Mouse (Mus musculus) hindbrain, embryonic 14.5 days (tissue): ENCODE measurements at regions not wholly inside any gene's neighbourhood (a gene's known extent, or its start where the extent isn't known, plus 50 kb on each side); places are given as distances from the start of the nearest gene placed in this dataset.
"Not testable (repeated sequence)": the region's sequence is repeated elsewhere in the genome, so short reads cannot be mapped to it uniquely, and the experiment has no call there.

Source experiments
- ATAC-seq: fragments of 200-750 bp; cut with Nextera tagmentation; 2 replicates; pipeline ENCODE4 v1.8.0; 2017; ENCODE audit warnings: moderate number of reproducible peaks, mild to moderate bottlenecking, moderate TSS enrichment, moderate library complexity; ENCODE audit not compliant: low FRiP score
- DNase-seq: peaks from one replicate; pipeline ENCODE4 v3.0.0-alpha.2; 2015; ENCODE audit warnings: low spot score
- H3K27ac ChIP-seq: fragments of 300-500 bp; sonication (generic); 2 replicates; pipeline ENCODE4 v1.5.1; 2014; ENCODE audit warnings: mild to moderate bottlenecking, moderate library complexity
- H3K27me3 ChIP-seq: fragments of 300-500 bp; sonication (generic); 2 replicates; pipeline ENCODE4 v1.6.1; 2014; ENCODE audit warnings: mild to moderate bottlenecking, low read length, mixed read lengths; ENCODE audit not compliant: control insufficient read depth, insufficient read depth
- H3K36me3 ChIP-seq: fragments of 300-500 bp; sonication (generic); replicated peaks from 2 replicates; pipeline ENCODE4 v1.6.1; 2014; ENCODE audit not compliant: control insufficient read depth, insufficient read depth
- H3K4me1 ChIP-seq: fragments of 300-500 bp; sonication (generic); replicated peaks from 2 replicates; pipeline ENCODE4 v1.6.1; 2014; ENCODE audit warnings: antibody characterized with exemption, low read length, mixed read lengths; ENCODE audit not compliant: control insufficient read depth, insufficient read depth
- H3K4me2 ChIP-seq: fragments of 300-500 bp; sonication (generic); replicated peaks from 2 replicates; pipeline ENCODE4 v1.6.1; 2014; ENCODE audit warnings: mild to moderate bottlenecking, moderate library complexity
- H3K4me3 ChIP-seq: fragments of 300-500 bp; sonication (generic); replicated peaks from 2 replicates; pipeline ENCODE4 v1.5.1; 2014; ENCODE audit warnings: mild to moderate bottlenecking, low read length
- H3K9ac ChIP-seq: fragments of 300-500 bp; sonication (generic); 2 replicates; pipeline ENCODE4 v1.6.1; 2014
- H3K9me3 ChIP-seq: fragments of 300-500 bp; sonication (generic); 2 replicates; pipeline ENCODE4 v1.6.1; 2016; ENCODE audit warnings: low read length; ENCODE audit not compliant: control insufficient read depth
- WGBS: fragments of 180-500 bp; shearing (Covaris S2); extraction: QIAGEN DNeasy Blood & Tissue Kit; methylation state at CpG from one replicate; pipeline ENCODE4 v1.1.7; 2014; 5-methylcytosine and 5-hydroxymethylcytosine counted together

DNA sequence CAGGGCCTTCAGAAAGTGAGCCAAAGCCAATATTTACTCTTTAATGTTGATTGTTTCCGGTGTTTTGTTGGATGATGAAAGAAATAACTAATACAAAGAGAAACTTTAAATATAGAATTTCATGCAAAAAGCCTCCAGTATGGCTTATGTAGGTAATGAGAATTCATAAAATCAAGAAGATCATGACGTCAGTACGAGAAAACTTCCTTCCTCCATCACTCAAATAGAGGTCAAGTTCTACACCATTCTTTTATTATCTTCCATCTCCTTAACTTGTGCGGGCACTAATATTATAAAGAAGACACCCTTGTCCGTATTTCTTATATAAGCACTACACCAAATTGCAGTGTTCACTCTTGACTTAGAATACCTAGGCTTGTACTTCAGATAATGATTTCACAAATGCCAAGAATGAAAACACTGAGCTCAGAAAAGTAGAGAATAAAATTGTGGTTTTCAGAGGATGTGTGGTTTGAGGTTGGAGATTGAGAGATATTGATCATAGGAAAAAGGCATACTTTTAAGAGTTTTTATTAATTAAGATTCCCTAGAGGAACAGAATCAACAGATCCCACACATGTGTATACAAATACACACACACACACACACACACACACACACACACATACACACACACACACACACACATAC, 130.8 kb upstream of the Slc13a1 start:
- H3K9me3 ChIP-seq, result no peaks in the 10 kb centered on the region
- ATAC-seq, result no peak
- no peaks in the 10 kb centered on the region for H3K27me3 ChIP-seq
- H3K4me2 ChIP-seq, result no peak overlapping the region
- 95% methylated on average over 5 of the region's 5 CpGs for WGBS
- no peak for DNase-seq
- no peaks in the 10 kb centered on the region for H3K4me1 ChIP-seq
- no peak overlapping the region for H3K4me3 ChIP-seq
- no peaks in the 10 kb centered on the region for H3K36me3 ChIP-seq
- no peak overlapping the region for H3K27ac ChIP-seq
- H3K9ac ChIP-seq, result no peak overlapping the region

DNA sequence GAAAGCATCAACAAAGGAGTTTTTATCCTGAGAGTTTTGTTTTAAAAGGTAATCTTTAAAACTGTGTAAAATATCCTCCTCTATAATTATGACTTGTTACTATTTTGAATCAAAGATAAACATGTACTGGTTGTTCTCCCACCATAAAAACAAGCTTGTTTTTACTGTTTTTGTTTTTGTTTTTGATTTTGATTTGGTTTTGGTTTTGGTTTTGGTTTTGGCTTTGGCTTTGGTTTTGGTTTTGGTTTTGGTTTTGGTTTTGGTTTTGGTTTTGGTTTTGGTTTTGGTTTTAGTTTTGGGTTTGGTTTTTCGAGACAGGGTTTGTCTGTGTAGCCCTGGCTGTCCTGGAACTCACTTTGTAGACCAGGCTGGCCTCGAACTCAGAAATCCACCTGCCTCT, 120.9 kb upstream of the Slc13a1 start:
- not testable (repeated sequence) for H3K9ac ChIP-seq, H3K36me3 ChIP-seq, H3K27me3 ChIP-seq, H3K4me2 ChIP-seq, DNase-seq, H3K4me1 ChIP-seq, H3K9me3 ChIP-seq, H3K4me3 ChIP-seq, ATAC-seq, H3K27ac ChIP-seq
- 78% methylated on average over 2 of the region's 2 CpGs for WGBS

DNA sequence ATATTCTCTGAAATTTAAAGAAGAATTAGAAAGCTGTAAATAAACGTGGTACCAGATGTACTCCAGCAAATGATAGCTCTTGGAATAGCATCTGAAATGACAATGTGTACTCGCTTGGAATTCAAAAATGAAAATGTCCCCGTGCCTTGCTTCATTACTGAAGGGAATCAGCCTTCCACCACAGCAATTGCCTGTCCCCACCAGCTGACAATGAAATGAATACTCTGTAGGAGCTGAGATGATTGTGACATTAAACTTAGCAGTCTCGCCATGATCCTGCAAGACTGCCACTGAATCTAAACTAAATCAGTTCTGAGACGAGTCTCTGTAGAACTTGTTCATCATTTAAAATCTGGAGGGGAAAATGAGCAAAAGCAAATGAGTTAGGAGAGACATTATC, 104.9 kb upstream of the Slc13a1 start:
- Histone ChIP-seq H3K27me3 (no peaks in the 10 kb centered on the region), H3K9me3 (no peaks in the 10 kb centered on the region), H3K4me3 (no peak overlapping the region), H3K36me3 (no peaks in the 10 kb centered on the region), H3K27ac (no peak overlapping the region), H3K4me2 (no peak overlapping the region), H3K4me1 (no peaks in the 10 kb centered on the region), H3K9ac (no peak overlapping the region)
- DNase-seq (no peak), ATAC-seq (no peak)
- WGBS, result 74% methylated on average over 5 of the region's 5 CpGs

DNA sequence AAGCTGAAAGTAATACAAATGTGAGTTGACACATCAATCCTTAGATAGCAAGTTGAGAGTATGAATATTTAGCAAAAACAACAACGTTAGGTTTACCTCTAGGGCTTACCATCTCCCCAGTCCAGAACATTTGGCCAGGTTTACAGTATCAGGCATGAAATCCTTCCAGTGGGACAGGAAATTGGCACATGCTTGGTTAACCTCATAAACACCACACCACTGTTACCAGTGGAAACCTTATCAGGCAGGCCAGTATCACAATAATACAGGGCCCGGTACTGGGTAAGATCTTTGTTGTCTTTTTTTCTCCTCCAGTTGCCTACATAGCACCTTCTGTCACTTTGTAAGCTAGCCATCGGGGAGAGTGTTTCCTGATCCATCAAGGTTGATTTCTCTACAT, 101.7 kb upstream of the Slc13a1 start:
- Histone ChIP-seq H3K27ac (no peak overlapping the region), H3K36me3 (no peaks in the 10 kb centered on the region), H3K4me3 (no peak overlapping the region), H3K4me2 (no peak overlapping the region), H3K4me1 (no peaks in the 10 kb centered on the region), H3K9me3 (no peaks in the 10 kb centered on the region), H3K9ac (no peak overlapping the region), H3K27me3 (no peaks in the 10 kb centered on the region)
- ATAC-seq (no peak), DNase-seq (no peak)
- WGBS, result 91% methylated on average over 3 of the region's 3 CpGs

DNA sequence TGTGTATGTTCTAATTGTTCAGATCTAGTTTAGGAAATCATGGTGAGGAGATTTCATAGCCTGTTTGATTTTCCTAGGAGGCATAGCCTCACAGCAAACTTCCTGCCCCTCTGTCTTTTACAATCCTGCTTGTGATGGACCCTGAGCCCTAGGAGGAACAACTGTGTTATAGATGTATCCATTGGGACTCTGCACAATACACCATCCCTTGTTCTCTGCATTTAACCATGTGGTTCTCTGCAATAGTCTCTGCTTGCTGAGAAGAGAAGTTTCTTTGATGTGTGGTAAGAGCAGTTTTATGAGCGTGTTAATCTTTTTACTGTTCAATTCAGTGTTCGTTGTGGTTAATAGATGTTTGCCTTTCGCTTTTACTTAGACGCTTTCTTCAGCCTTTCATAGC, 95.9 kb upstream of the Slc13a1 start:
- Histone ChIP-seq H3K27me3 (no peaks in the 10 kb centered on the region), H3K9me3 (no peaks in the 10 kb centered on the region), H3K9ac (no peak overlapping the region), H3K4me1 (no peaks in the 10 kb centered on the region), H3K36me3 (no peaks in the 10 kb centered on the region), H3K4me2 (no peak overlapping the region), H3K27ac (no peak overlapping the region), H3K4me3 (no peak overlapping the region)
- DNase-seq, result no peak
- ATAC-seq, result no peak
- WGBS, result 85% methylated on average over 4 of the region's 4 CpGs

DNA sequence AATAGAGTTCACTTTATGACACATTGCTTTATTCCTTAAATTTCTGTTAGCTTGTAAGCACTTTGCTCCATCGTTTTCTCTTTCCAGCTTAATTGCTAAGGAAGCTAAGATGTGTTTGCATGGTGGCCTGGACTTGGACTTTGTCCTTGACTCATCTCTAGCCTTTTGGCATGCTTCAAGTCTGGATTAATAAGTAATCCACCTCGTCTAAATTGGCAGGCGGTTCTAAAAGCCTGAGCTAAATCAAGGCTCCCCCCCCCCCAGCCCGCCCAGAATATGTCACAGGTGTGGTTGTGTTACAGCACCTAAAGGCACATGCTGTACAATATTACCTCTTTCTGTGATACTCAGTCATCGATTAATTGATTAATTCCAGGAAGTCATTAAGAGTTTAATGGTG, 94.7 kb upstream of the Slc13a1 start:
- Histone ChIP-seq H3K36me3 (no peaks in the 10 kb centered on the region), H3K9ac (no peak overlapping the region), H3K27me3 (no peaks in the 10 kb centered on the region), H3K4me2 (no peak overlapping the region), H3K9me3 (no peaks in the 10 kb centered on the region), H3K4me3 (no peak overlapping the region), H3K27ac (no peak overlapping the region), H3K4me1 (no peaks in the 10 kb centered on the region)
- no peak for DNase-seq
- WGBS, result 87% methylated on average over 5 of the region's 5 CpGs
- no peak for ATAC-seq

DNA sequence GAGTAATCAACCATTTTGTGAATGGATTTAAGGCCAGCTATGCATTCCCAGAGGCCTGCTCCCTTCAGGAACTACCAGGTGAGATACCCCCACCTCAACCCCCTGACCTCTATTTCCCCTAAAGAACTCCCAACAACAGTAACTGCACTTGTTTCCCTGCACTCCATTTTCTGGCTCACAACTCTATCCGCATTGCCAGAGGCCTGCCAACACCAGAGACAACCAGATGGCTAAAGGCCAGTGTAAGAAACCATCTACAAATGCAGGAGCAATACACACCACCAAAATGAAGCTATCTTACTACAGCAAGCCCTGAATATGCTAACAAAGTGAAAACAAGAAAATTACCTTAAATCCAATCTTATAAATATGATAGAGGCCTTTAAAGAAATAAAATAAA, 77.7 kb upstream of the Slc13a1 start:
- Histone ChIP-seq H3K9me3 (no peaks in the 10 kb centered on the region), H3K4me2 (no peak overlapping the region), H3K4me1 (no peaks in the 10 kb centered on the region), H3K27me3 (no peaks in the 10 kb centered on the region), H3K9ac (no peak overlapping the region), H3K36me3 (no peaks in the 10 kb centered on the region), H3K4me3 (no peak overlapping the region), H3K27ac (no peak overlapping the region)
- WGBS, result 89% methylated on average over 1 of the region's 1 CpGs
- no peak for ATAC-seq
- DNase-seq, result no peak

DNA sequence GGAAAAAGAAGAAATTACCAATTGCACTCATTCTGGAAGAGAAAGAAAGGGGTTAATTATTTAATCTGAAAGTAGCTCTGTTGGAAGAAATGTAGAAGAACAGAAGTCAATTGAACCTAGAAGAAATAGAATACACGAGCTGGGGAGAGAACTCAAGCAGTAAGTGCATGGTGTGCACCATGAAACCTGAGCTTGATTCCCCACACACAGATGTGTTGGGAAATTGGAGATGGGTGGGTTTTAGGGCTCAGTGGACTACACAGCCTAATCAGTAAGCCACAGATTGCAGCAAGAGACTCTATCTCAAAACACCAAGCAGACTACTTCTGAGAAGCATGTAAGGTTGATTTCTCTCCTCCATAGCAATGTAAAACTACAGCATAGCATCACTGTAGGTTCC, 70.6 kb upstream of the Slc13a1 start:
- H3K9me3 ChIP-seq, result no peaks in the 10 kb centered on the region
- H3K9ac ChIP-seq, result no peak overlapping the region
- no peaks in the 10 kb centered on the region for H3K36me3 ChIP-seq
- H3K4me3 ChIP-seq, result no peak overlapping the region
- no peaks in the 10 kb centered on the region for H3K27me3 ChIP-seq
- H3K27ac ChIP-seq, result no peak overlapping the region
- no peaks in the 10 kb centered on the region for H3K4me1 ChIP-seq
- H3K4me2 ChIP-seq, result no peak overlapping the region
- WGBS, result 67% methylated on average over 1 of the region's 1 CpGs
- DNase-seq, result no peak
- no peak for ATAC-seq

DNA sequence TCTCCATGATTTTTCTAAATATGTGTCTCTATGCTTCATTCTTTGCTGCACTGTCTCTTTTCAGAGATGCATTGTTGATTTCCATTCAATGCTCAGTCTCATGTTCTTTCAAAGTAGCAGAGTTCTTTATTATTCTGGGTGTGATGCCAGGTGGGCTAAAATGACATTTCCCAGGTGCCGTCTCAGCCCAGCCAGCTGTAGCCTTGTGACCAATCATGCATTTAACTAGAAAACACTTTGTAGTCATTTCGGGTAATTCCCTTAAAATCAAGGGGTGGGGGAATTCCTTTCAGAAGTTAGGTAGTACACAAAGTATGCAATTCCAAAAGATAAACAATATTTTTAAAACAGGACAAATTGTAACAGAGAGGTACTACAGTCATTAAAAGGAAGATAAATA, 70.2 kb upstream of the Slc13a1 start:
- Histone ChIP-seq H3K4me2 (no peak overlapping the region), H3K9ac (no peak overlapping the region), H3K27ac (no peak overlapping the region), H3K27me3 (no peaks in the 10 kb centered on the region), H3K9me3 (no peaks in the 10 kb centered on the region), H3K4me3 (no peak overlapping the region), H3K36me3 (no peaks in the 10 kb centered on the region), H3K4me1 (no peaks in the 10 kb centered on the region)
- no peak for ATAC-seq
- no peak for DNase-seq
- 73% methylated on average over 2 of the region's 2 CpGs for WGBS

DNA sequence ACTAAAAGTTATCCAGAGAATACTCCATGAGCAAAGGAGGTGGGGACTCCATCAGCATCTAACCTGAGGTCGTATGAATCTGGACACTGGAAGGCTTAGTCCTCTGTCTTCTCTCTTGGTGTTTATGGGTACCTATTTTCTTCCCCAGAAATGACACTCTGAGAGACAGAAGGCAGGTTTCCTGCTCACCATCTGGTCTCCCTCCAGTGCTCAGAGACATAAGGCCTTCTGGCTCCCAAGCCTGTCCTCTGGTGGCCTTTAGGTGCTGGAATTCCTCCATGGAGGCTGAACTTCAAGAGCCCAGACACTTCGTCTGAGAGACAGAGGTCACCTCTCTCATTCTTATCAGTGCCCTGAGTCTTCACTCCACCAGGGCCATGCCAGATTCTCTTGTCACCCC, 65.7 kb upstream of the Slc13a1 start:
- Histone ChIP-seq H3K9ac (no peak overlapping the region), H3K27me3 (no peaks in the 10 kb centered on the region), H3K27ac (no peak overlapping the region), H3K4me3 (no peak overlapping the region), H3K36me3 (no peaks in the 10 kb centered on the region), H3K4me1 (no peaks in the 10 kb centered on the region), H3K4me2 (no peak overlapping the region), H3K9me3 (no peaks in the 10 kb centered on the region)
- ATAC-seq, result no peak
- 76% methylated on average over 2 of the region's 2 CpGs for WGBS
- DNase-seq, result no peak
